Mouse (Mus musculus) retina, embryonic 14.5 days (tissue): ENCODE measurements around the gene S100a14.

Experiments
- DNase-seq: peaks from one replicate; pipeline ENCODE4 v3.0.0-alpha.2; 2015; ENCODE audit warnings: low spot score

The S100a14 gene

GRCm38 (mm10) chr3:90517711-90518110, 8.9 kb upstream of the S100a14 start:
- no peak for DNase-seq

- DNase-seq, result peak; percentile 72
Measured at GRCm38 (mm10) chr3:90525421-90525820, 1.2 kb upstream of the S100a14 start.

GRCm38 (mm10) chr3:90526076-90526475, 580 bp upstream of the S100a14 start:
- no peak for DNase-seq

- no peak for DNase-seq
Measured at GRCm38 (mm10) chr3:90527291-90527873, 726 bp downstream of the S100a14 start.

- DNase-seq, result no peak
Measured at GRCm38 (mm10) chr3:90531713-90532112, 5.1 kb downstream of the S100a14 start.

- no peak for DNase-seq
Measured at GRCm38 (mm10) chr3:90535446-90535845, 8.8 kb downstream of the S100a14 start.

GRCm38 (mm10) chr3:90537141-90537904, 10.7 kb downstream of the S100a14 start, which contains the start of gene S100a16:
TSS of gene S100a16 (plus strand) at chr3:90537254.
- DNase-seq, result no peak

GRCm38 (mm10) chr3:90537905-90538296, 11.2 kb downstream of the S100a14 start:
- DNase-seq, result no peak

GRCm38 (mm10) chr3:90540904-90541303, 14.2 kb downstream of the S100a14 start:
- peak; percentile 37 for DNase-seq

GRCm38 (mm10) chr3:90549676-90550420, 23.2 kb downstream of the S100a14 start:
- DNase-seq, result no peak

GRCm38 (mm10) chr3:90550421-90550790, 23.8 kb downstream of the S100a14 start:
- no peak for DNase-seq

- no peak for DNase-seq
Measured at GRCm38 (mm10) chr3:90552231-90552630, 25.6 kb downstream of the S100a14 start.

GRCm38 (mm10) chr3:90555954-90556353, 29.3 kb downstream of the S100a14 start:
- DNase-seq, result no peak

- DNase-seq, result no peak
Measured at GRCm38 (mm10) chr3:90560008-90560628, 33.5 kb downstream of the S100a14 start, which contains the start of gene S100a3. TSS of gene S100a3 (plus strand) at chr3:90560578.

GRCm38 (mm10) chr3:90574691-90575090, 48.0 kb downstream of the S100a14 start:
- no peak for DNase-seq

- DNase-seq, result no peak
Measured at GRCm38 (mm10) chr3:90575320-90575719, 48.7 kb downstream of the S100a14 start.

GRCm38 (mm10) chr3:90576351-90577001, 49.8 kb downstream of the S100a14 start:
- no peak for DNase-seq
